Mouse (Mus musculus): ENCODE data around the gene Clk2. TPM values are rescaled to one million over a fixed set of nuclear protein-coding genes. Genes with fewer than 3 reads are reported as not detected.

Clk2 gene
- polyA plus RNA-seq, 1 experiment: 48.3 TPM

- Histone ChIP-seq H3K27me3 (ENCODE audit: control insufficient read depth, insufficient read depth, low read length) (no peaks in the 10 kb centered on the region), H3K27ac (ENCODE audit: control insufficient read depth, insufficient read depth, low read depth, low read length) (no peak overlapping the region), H3K36me3 (ENCODE audit: control insufficient read depth, insufficient read depth, low read length) (no peaks in the 10 kb centered on the region; the same call in none of the 2 replicates), H3K4me1 (ENCODE audit: control insufficient read depth, insufficient read depth, low read length) (no peaks in the 10 kb centered on the region; the same call in 1 of the 2 replicates), H3K4me3 (ENCODE audit: control insufficient read depth, low read depth, low read length) (no peak overlapping the region)
- no peak for TF ChIP-seq POLR2A (IDR thresholded peaks at IDR 0.05; ENCODE audit: control insufficient read depth, low read depth, low read length)
- TF ChIP-seq CTCF (IDR thresholded peaks at IDR 0.05; ENCODE audit: control insufficient read depth, insufficient read depth, insufficient replicate concordance, low read depth, low read length): no peak
These were observed 42.1 kb downstream of the Clk2 start for GRCm38 (mm10) chr3:89206695-89207094.

DNA sequence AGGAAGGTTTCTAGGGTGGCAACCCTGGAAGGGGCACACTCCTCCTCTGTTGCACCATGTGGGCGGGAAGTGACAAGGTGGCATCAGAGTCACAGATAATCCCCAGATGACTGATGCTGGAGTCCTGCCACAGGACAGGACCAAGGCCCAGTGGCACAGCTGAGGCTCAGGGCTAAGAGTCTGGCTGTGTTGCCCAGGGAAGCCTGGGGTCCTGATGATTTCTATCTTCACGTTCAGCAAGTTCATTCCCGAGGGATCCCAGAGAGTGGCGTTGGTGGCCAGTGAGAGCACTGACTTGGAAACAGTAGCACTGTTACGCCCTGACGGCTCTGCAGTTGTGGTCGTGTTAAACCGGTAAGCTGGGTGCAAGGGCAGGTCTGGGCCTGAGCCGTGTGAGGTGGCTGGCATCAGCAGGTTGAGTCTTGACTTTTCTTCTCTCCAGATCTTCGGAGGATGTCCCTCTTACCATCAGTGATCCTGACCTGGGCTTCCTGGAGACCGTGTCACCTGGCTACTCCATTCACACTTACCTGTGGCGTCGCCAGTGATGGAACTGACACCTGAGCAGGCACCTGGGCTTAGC, 43.6 kb downstream of the Clk2 start:
- H3K27me3 ChIP-seq (ENCODE audit: control insufficient read depth, insufficient read depth, low read length): no peaks in the 10 kb centered on the region
- no peaks in the 10 kb centered on the region; the same call in 1 of the 2 replicates for H3K4me1 ChIP-seq (ENCODE audit: control insufficient read depth, insufficient read depth, low read length)
- TF ChIP-seq CTCF (IDR thresholded peaks at IDR 0.05; ENCODE audit: control insufficient read depth, insufficient read depth, insufficient replicate concordance, low read depth, low read length) (no peak), POLR2A (IDR thresholded peaks at IDR 0.05; ENCODE audit: control insufficient read depth, low read depth, low read length) (no peak)
- H3K4me3 ChIP-seq (ENCODE audit: control insufficient read depth, low read depth, low read length): no peak overlapping the region
- no peaks in the 10 kb centered on the region; the same call in none of the 2 replicates for H3K36me3 ChIP-seq (ENCODE audit: control insufficient read depth, insufficient read depth, low read length)
- H3K27ac ChIP-seq (ENCODE audit: control insufficient read depth, insufficient read depth, low read depth, low read length): no peak overlapping the region

GRCm38 (mm10) chr3:89208736-89209135, 44.1 kb downstream of the Clk2 start:
- Histone ChIP-seq H3K4me3 (ENCODE audit: control insufficient read depth, low read depth, low read length) (no peak overlapping the region), H3K36me3 (ENCODE audit: control insufficient read depth, insufficient read depth, low read length) (no peaks in the 10 kb centered on the region; the same call in none of the 2 replicates), H3K27ac (ENCODE audit: control insufficient read depth, insufficient read depth, low read depth, low read length) (no peak overlapping the region), H3K4me1 (ENCODE audit: control insufficient read depth, insufficient read depth, low read length) (no peaks in the 10 kb centered on the region; the same call in 1 of the 2 replicates), H3K27me3 (ENCODE audit: control insufficient read depth, insufficient read depth, low read length) (no peaks in the 10 kb centered on the region)
- TF ChIP-seq CTCF (IDR thresholded peaks at IDR 0.05; ENCODE audit: control insufficient read depth, insufficient read depth, insufficient replicate concordance, low read depth, low read length): no peak

DNA sequence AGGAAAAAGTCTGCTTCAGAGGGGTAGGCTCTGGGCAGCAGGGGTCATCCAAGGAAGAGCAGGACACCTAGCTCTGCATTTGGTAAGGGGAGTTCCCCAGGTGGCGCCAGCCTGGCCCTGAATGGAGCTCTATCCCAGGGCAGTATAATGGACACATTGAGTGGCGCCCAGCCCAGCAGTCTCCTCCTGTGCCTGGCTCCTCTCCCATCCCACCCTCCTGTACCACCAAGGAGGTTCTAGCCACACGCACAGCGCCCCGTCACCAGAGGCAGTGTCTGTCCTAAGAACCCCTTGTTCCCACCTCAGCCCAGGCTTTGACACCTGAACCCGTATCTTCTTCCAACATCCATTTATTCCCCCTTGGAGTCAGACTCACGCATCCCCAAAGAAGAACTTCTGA, 45.1 kb downstream of the Clk2 start:
- Histone ChIP-seq H3K27me3 (ENCODE audit: control insufficient read depth, insufficient read depth, low read length) (no peaks in the 10 kb centered on the region), H3K4me3 (ENCODE audit: control insufficient read depth, low read depth, low read length) (no peak overlapping the region), H3K27ac (ENCODE audit: control insufficient read depth, insufficient read depth, low read depth, low read length) (no peak overlapping the region), H3K36me3 (ENCODE audit: control insufficient read depth, insufficient read depth, low read length) (no peaks in the 10 kb centered on the region; the same call in none of the 2 replicates), H3K4me1 (ENCODE audit: control insufficient read depth, insufficient read depth, low read length) (no peaks in the 10 kb centered on the region; the same call in 1 of the 2 replicates)
- no peak for TF ChIP-seq POLR2A (IDR thresholded peaks at IDR 0.05; ENCODE audit: control insufficient read depth, low read depth, low read length)
- no peak for TF ChIP-seq CTCF (IDR thresholded peaks at IDR 0.05; ENCODE audit: control insufficient read depth, insufficient read depth, insufficient replicate concordance, low read depth, low read length)

GRCm38 (mm10) chr3:89210162-89210561, 45.6 kb downstream of the Clk2 start:
- Histone ChIP-seq H3K27me3 (ENCODE audit: control insufficient read depth, insufficient read depth, low read length) (no peaks in the 10 kb centered on the region), H3K4me1 (ENCODE audit: control insufficient read depth, insufficient read depth, low read length) (peaks cover 2% of the 10 kb centered on the region; the same call in 1 of the 2 replicates), H3K36me3 (ENCODE audit: control insufficient read depth, insufficient read depth, low read length) (no peaks in the 10 kb centered on the region; the same call in none of the 2 replicates), H3K27ac (ENCODE audit: control insufficient read depth, insufficient read depth, low read depth, low read length) (no peak overlapping the region), H3K4me3 (ENCODE audit: control insufficient read depth, low read depth, low read length) (no peak overlapping the region)
- no peak for TF ChIP-seq CTCF (IDR thresholded peaks at IDR 0.05; ENCODE audit: control insufficient read depth, insufficient read depth, insufficient replicate concordance, low read depth, low read length)
- TF ChIP-seq POLR2A (IDR thresholded peaks at IDR 0.05; ENCODE audit: control insufficient read depth, low read depth, low read length): no peak

- Histone ChIP-seq H3K4me3 (ENCODE audit: control insufficient read depth, low read depth, low read length) (no peak overlapping the region), H3K27ac (ENCODE audit: control insufficient read depth, insufficient read depth, low read depth, low read length) (no peak overlapping the region), H3K27me3 (ENCODE audit: control insufficient read depth, insufficient read depth, low read length) (no peaks in the 10 kb centered on the region), H3K36me3 (ENCODE audit: control insufficient read depth, insufficient read depth, low read length) (no peaks in the 10 kb centered on the region; the same call in none of the 2 replicates), H3K4me1 (ENCODE audit: control insufficient read depth, insufficient read depth, low read length) (peaks cover 7% of the 10 kb centered on the region)
- TF ChIP-seq POLR2A (IDR thresholded peaks at IDR 0.05; ENCODE audit: control insufficient read depth, low read depth, low read length) (no peak), CTCF (IDR thresholded peaks at IDR 0.05; ENCODE audit: control insufficient read depth, insufficient read depth, insufficient replicate concordance, low read depth, low read length) (no peak)
These were observed 46.1 kb downstream of the Clk2 start for GRCm38 (mm10) chr3:89210731-89211130.

DNA sequence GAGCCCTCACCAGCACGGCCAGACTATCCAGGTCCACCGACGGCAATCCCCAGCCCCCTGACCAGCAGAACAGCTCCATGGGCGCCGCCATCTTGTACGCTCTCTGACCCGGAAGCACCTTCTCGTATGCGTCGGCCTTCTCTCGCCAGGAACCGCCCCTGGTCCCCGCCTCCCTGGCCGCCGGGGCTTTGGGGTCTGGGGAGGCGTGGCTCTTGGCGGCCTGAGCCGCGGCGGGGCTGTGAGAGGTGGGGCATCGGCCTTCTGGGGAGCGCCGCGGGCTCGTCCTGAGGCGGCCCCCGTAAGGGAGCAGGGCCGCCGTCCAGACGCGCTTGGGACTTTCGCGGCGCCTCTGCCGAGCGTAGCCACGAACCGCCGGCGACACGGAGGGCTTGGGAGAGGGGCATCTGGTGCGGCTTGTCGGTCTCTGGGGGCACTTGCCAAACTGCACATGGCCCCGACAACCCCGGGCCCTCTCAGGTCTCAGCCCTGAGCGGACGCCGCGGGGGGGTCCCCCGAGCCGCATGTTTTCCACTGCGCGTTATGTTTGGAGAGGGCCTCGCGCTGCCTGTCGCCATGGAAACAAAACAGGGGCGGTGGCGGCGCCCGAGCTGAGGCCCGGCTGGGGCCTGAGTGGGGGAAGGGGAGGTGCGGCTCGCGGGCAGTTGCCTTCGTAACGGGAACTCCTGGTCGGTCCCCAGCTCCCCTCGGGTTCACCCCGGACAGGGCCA, 49.4 kb downstream of the Clk2 start:
- Histone ChIP-seq H3K36me3 (ENCODE audit: control insufficient read depth, insufficient read depth, low read length) (no peaks in the 10 kb centered on the region; the same call in none of the 2 replicates), H3K4me3 (ENCODE audit: control insufficient read depth, low read depth, low read length) (peak overlapping the region; percentile 93), H3K27me3 (ENCODE audit: control insufficient read depth, insufficient read depth, low read length) (no peaks in the 10 kb centered on the region), H3K27ac (ENCODE audit: control insufficient read depth, insufficient read depth, low read depth, low read length) (peak overlapping the region; percentile 94), H3K4me1 (ENCODE audit: control insufficient read depth, insufficient read depth, low read length) (peaks cover 13% of the 10 kb centered on the region)
- TF ChIP-seq CTCF (IDR thresholded peaks at IDR 0.05; ENCODE audit: control insufficient read depth, insufficient read depth, insufficient replicate concordance, low read depth, low read length) (no peak), POLR2A (IDR thresholded peaks at IDR 0.05; ENCODE audit: control insufficient read depth, low read depth, low read length) (peak; percentile 94)

All from testis, adult 2 months (tissue).